Mouse (Mus musculus): ENCODE data around the gene Abcc1. TPM values are rescaled to one million over a fixed set of nuclear protein-coding genes. Genes with fewer than 3 reads are reported as not detected.

The Abcc1 gene
- polyA plus RNA-seq, 1 experiment from 2014 or later = 3.3 TPM

- Histone ChIP-seq H3K4me1 (ENCODE audit: control insufficient read depth in 2 of 2, insufficient read depth in 2 of 2, low read length in 2 of 2) (peaks cover 5 to 8% of the 10 kb centered on the region in 2 experiments; a peak in 3 of 4 replicates), H3K4me3 (ENCODE audit: control insufficient read depth in 1 of 2, insufficient read depth in 1 of 2, low read depth in 1 of 2, low read length in 2 of 2) (no peak overlapping the region), H3K36me3 (ENCODE audit: control insufficient read depth, insufficient read depth, low read length) (no peaks in the 10 kb centered on the region), H3K27me3 (ENCODE audit: control insufficient read depth, insufficient read depth, low read length) (no peaks in the 10 kb centered on the region), H3K4me2 (ENCODE audit: low read length) (no peak overlapping the region), H3K9ac (ENCODE audit: low read length) (no peak overlapping the region), H3K9me3 (ENCODE audit: control insufficient read depth, low read length) (no peaks in the 10 kb centered on the region), H3K27ac (replicated peaks in 1 of 2; ENCODE audit: control insufficient read depth in 1 of 2, insufficient read depth in 1 of 2, low read depth in 2 of 2, low read length in 2 of 2) (no peak overlapping the region)
- 80% methylated on average over 2 of the region's 2 CpGs for WGBS
- no peak for ATAC-seq (ENCODE audit: insufficient number of reproducible peaks, insufficient read depth, low FRiP score, low read depth)
Observed at GRCm38 (mm10) chr16:14439801-14440614, 78.7 kb downstream of the Abcc1 start.

- no peak overlapping the region for H3K4me3 ChIP-seq (ENCODE audit: control insufficient read depth in 1 of 2, insufficient read depth in 1 of 2, low read depth in 1 of 2, low read length in 2 of 2)
- ATAC-seq (ENCODE audit: insufficient number of reproducible peaks, insufficient read depth, low FRiP score, low read depth) = no peak
- H3K27me3 ChIP-seq (ENCODE audit: control insufficient read depth, insufficient read depth, low read length) = no peaks in the 10 kb centered on the region
- H3K9ac ChIP-seq (ENCODE audit: low read length) = no peak overlapping the region
- H3K36me3 ChIP-seq (ENCODE audit: control insufficient read depth, insufficient read depth, low read length) = no peaks in the 10 kb centered on the region
- H3K9me3 ChIP-seq (ENCODE audit: control insufficient read depth, low read length) = no peaks in the 10 kb centered on the region
- H3K27ac ChIP-seq (replicated peaks in 1 of 2; ENCODE audit: control insufficient read depth in 1 of 2, insufficient read depth in 1 of 2, low read depth in 2 of 2, low read length in 2 of 2) = peak overlapping the region; percentile 20 to 37
- peaks cover 6 to 10% of the 10 kb centered on the region in 2 experiments; a peak in 3 of 4 replicates for H3K4me1 ChIP-seq (ENCODE audit: control insufficient read depth in 2 of 2, insufficient read depth in 2 of 2, low read length in 2 of 2)
- WGBS = 66% methylated on average over 6 of the region's 6 CpGs
- H3K4me2 ChIP-seq (ENCODE audit: low read length) = no peak overlapping the region
Observed at GRCm38 (mm10) chr16:14444059-14444855, 82.9 kb downstream of the Abcc1 start.

GRCm38 (mm10) chr16:14445197-14445596 lies 83.8 kb downstream of the Abcc1 start:
- Histone ChIP-seq H3K27ac (replicated peaks in 1 of 2; ENCODE audit: control insufficient read depth in 1 of 2, insufficient read depth in 1 of 2, low read depth in 2 of 2, low read length in 2 of 2) (peak overlapping the region in 1 of 2 experiments; percentile 29; a peak in 2 of 4 replicates), H3K4me3 (ENCODE audit: control insufficient read depth in 1 of 2, insufficient read depth in 1 of 2, low read depth in 1 of 2, low read length in 2 of 2) (no peak overlapping the region), H3K9me3 (ENCODE audit: control insufficient read depth, low read length) (no peaks in the 10 kb centered on the region), H3K36me3 (ENCODE audit: control insufficient read depth, insufficient read depth, low read length) (no peaks in the 10 kb centered on the region), H3K9ac (ENCODE audit: low read length) (no peak overlapping the region), H3K4me1 (ENCODE audit: control insufficient read depth in 2 of 2, insufficient read depth in 2 of 2, low read length in 2 of 2) (peaks cover 6 to 10% of the 10 kb centered on the region in 2 experiments; a peak in 3 of 4 replicates), H3K4me2 (ENCODE audit: low read length) (no peak overlapping the region), H3K27me3 (ENCODE audit: control insufficient read depth, insufficient read depth, low read length) (no peaks in the 10 kb centered on the region)
- ATAC-seq (ENCODE audit: insufficient number of reproducible peaks, insufficient read depth, low FRiP score, low read depth) = no peak
- 63% methylated on average over 6 of the region's 6 CpGs for WGBS

GRCm38 (mm10) chr16:14447366-14447765 lies 86.0 kb downstream of the Abcc1 start:
- 89% methylated on average over 4 of the region's 4 CpGs for WGBS
- ATAC-seq (ENCODE audit: insufficient number of reproducible peaks, insufficient read depth, low FRiP score, low read depth) = no peak

GRCm38 (mm10) chr16:14448307-14448706 lies 86.9 kb downstream of the Abcc1 start:
- 88% methylated on average over 8 of the region's 8 CpGs for WGBS
- Histone ChIP-seq H3K4me2 (ENCODE audit: low read length) (no peak overlapping the region), H3K36me3 (ENCODE audit: control insufficient read depth, insufficient read depth, low read length) (no peaks in the 10 kb centered on the region), H3K27me3 (ENCODE audit: control insufficient read depth, insufficient read depth, low read length) (no peaks in the 10 kb centered on the region), H3K9me3 (ENCODE audit: control insufficient read depth, low read length) (no peaks in the 10 kb centered on the region), H3K9ac (ENCODE audit: low read length) (no peak overlapping the region), H3K4me3 (ENCODE audit: control insufficient read depth in 1 of 2, insufficient read depth in 1 of 2, low read depth in 1 of 2, low read length in 2 of 2) (no peak overlapping the region), H3K4me1 (ENCODE audit: control insufficient read depth in 2 of 2, insufficient read depth in 2 of 2, low read length in 2 of 2) (peaks cover 6 to 15% of the 10 kb centered on the region in 2 experiments), H3K27ac (replicated peaks in 1 of 2; ENCODE audit: control insufficient read depth in 1 of 2, insufficient read depth in 1 of 2, low read depth in 2 of 2, low read length in 2 of 2) (no peak overlapping the region)
- no peak for ATAC-seq (ENCODE audit: insufficient number of reproducible peaks, insufficient read depth, low FRiP score, low read depth)

More at GRCm38 (mm10) chr16:14447366-14447765, 86.0 kb downstream of the Abcc1 start:
- no peaks in the 10 kb centered on the region for H3K27me3 ChIP-seq (ENCODE audit: control insufficient read depth, insufficient read depth, low read length)
- H3K9ac ChIP-seq (ENCODE audit: low read length) = no peak overlapping the region
- no peaks in the 10 kb centered on the region for H3K36me3 ChIP-seq (ENCODE audit: control insufficient read depth, insufficient read depth, low read length)
- H3K9me3 ChIP-seq (ENCODE audit: control insufficient read depth, low read length) = no peaks in the 10 kb centered on the region
- no peak overlapping the region for H3K4me3 ChIP-seq (ENCODE audit: control insufficient read depth in 1 of 2, insufficient read depth in 1 of 2, low read depth in 1 of 2, low read length in 2 of 2)
- H3K27ac ChIP-seq (replicated peaks in 1 of 2; ENCODE audit: control insufficient read depth in 1 of 2, insufficient read depth in 1 of 2, low read depth in 2 of 2, low read length in 2 of 2) = no peak overlapping the region
- no peak overlapping the region for H3K4me2 ChIP-seq (ENCODE audit: low read length)
- peaks cover 6 to 15% of the 10 kb centered on the region in 2 experiments for H3K4me1 ChIP-seq (ENCODE audit: control insufficient read depth in 2 of 2, insufficient read depth in 2 of 2, low read length in 2 of 2)

- ATAC-seq (ENCODE audit: insufficient number of reproducible peaks, insufficient read depth, low FRiP score, low read depth) = no peak
- Histone ChIP-seq H3K27me3 (ENCODE audit: control insufficient read depth, insufficient read depth, low read length) (no peaks in the 10 kb centered on the region), H3K36me3 (ENCODE audit: control insufficient read depth, insufficient read depth, low read length) (no peaks in the 10 kb centered on the region), H3K4me1 (ENCODE audit: control insufficient read depth in 2 of 2, insufficient read depth in 2 of 2, low read length in 2 of 2) (peaks cover 2 to 8% of the 10 kb centered on the region in 2 experiments; a peak in 2 of 4 replicates), H3K9me3 (ENCODE audit: control insufficient read depth, low read length) (no peaks in the 10 kb centered on the region), H3K27ac (replicated peaks in 1 of 2; ENCODE audit: control insufficient read depth in 1 of 2, insufficient read depth in 1 of 2, low read depth in 2 of 2, low read length in 2 of 2) (no peak overlapping the region), H3K4me2 (ENCODE audit: low read length) (no peak overlapping the region), H3K9ac (ENCODE audit: low read length) (no peak overlapping the region), H3K4me3 (ENCODE audit: control insufficient read depth in 1 of 2, insufficient read depth in 1 of 2, low read depth in 1 of 2, low read length in 2 of 2) (no peak overlapping the region)
- WGBS = 76% methylated on average over 4 of the region's 4 CpGs
Observed at GRCm38 (mm10) chr16:14449861-14450260, 88.5 kb downstream of the Abcc1 start.

- Histone ChIP-seq H3K9ac (ENCODE audit: low read length) (no peak overlapping the region), H3K9me3 (ENCODE audit: control insufficient read depth, low read length) (no peaks in the 10 kb centered on the region), H3K4me1 (ENCODE audit: control insufficient read depth in 2 of 2, insufficient read depth in 2 of 2, low read length in 2 of 2) (peaks cover 0 to 5% of the 10 kb centered on the region in 2 experiments; a peak in 1 of 4 replicates), H3K4me2 (ENCODE audit: low read length) (no peak overlapping the region), H3K27ac (replicated peaks in 1 of 2; ENCODE audit: control insufficient read depth in 1 of 2, insufficient read depth in 1 of 2, low read depth in 2 of 2, low read length in 2 of 2) (0 out of 4 replicates have a peak overlapping the region, but pooled peaks of 1 of the 2 experiments have one; percentile 22), H3K4me3 (ENCODE audit: control insufficient read depth in 1 of 2, insufficient read depth in 1 of 2, low read depth in 1 of 2, low read length in 2 of 2) (no peak overlapping the region), H3K27me3 (ENCODE audit: control insufficient read depth, insufficient read depth, low read length) (no peaks in the 10 kb centered on the region), H3K36me3 (ENCODE audit: control insufficient read depth, insufficient read depth, low read length) (no peaks in the 10 kb centered on the region)
- WGBS = 54% methylated on average over 5 of the region's 5 CpGs
- ATAC-seq (ENCODE audit: insufficient number of reproducible peaks, insufficient read depth, low FRiP score, low read depth) = no peak
Observed at GRCm38 (mm10) chr16:14451374-14452046, 90.2 kb downstream of the Abcc1 start.

Data from heart, embryonic 14.5 days (tissue).